Mouse (Mus musculus) urinary bladder, adult 18-20 months (tissue): ENCODE measurements around the gene Map3k7.
"Not testable (repeated sequence)": the region's sequence is repeated elsewhere in the genome, so short reads cannot be mapped to it uniquely, and the experiment has no call there.

Experiments used
- DNase-seq, 2 experiments: peaks; one replicate each; pipeline ENCODE4 v3.0.0; 2022; ENCODE audit warnings: low spot score in 2 of 2, mixed read lengths in 2 of 2

The Map3k7 gene

DNA sequence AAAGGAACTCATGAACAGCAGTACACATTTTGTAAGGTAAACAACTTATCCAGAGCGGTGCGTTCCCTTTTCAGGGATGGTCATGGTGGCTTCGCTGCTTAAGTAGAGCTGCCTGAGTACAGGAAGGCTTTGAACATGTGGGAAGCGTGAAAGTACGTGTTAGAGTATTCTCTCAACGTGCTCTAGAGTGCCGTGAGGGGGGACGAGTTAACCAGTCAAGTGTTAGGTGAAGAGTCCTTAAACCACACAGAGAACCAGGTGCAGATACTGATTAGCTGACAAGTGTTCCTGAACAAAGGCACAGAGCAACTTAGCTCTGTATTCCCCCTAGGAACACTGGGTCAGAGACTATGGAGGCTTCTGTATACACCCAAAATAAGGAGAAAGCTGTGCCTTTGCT, 18.0 kb downstream of the Map3k7 start:
- DNase-seq, result no peak

DNA sequence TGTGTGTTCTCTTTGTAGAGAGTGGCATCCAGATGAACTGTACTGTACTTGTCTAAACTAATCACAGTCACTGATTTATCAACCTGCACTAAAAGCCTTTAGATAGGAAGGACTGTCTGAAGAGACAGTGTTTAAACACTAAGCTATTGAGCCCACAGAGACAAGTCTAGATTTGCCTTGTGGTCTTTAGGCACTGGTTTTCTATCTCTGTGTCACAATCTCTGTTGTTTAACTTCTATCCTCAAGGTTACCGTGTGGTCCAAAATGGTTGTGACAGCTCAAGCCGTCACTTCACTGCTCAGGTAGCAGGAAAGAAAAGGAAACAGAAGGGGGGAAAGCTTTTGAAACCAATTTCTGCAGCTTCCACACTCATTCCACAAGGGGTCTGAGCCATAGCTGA, 29.5 kb downstream of the Map3k7 start:
- no peak for DNase-seq

DNA sequence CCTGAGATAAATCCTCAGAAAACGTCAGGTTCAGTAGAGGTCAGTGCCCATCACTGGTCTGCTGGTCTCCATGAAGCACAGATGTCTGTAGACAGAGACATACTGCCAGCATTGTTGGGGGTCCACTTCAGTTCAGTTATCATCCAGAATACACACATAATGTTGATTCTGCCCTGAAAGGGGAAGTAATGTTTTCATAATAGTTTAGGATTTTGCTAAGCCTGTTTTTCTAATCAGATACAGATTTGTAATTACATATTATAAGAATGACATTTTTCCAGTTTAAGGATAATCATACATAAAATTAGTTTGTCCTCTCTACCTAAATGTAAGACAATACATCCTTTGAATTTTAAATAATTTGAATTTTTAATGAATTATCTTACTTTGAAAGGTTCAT, 30.0 kb downstream of the Map3k7 start:
- DNase-seq, result no peak

DNA sequence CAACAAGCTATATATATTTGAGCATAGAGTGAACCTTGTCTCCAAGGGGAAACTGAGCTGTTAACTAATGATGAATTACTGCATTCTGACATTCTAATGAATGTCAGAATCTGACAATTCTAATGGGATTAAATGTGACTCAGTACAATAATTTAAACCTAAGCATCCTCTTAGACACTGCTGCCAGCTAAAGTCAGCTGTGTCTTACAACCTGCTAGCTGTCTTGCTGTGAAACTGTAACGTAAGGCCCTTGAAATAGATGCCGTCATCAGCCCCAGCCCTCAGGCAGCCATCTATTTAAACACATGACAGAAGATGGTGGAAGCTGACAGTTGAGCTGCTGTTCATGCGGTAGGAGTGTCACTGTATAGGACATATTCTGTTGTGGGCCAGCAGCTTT, 37.6 kb downstream of the Map3k7 start:
- no peak for DNase-seq

DNA sequence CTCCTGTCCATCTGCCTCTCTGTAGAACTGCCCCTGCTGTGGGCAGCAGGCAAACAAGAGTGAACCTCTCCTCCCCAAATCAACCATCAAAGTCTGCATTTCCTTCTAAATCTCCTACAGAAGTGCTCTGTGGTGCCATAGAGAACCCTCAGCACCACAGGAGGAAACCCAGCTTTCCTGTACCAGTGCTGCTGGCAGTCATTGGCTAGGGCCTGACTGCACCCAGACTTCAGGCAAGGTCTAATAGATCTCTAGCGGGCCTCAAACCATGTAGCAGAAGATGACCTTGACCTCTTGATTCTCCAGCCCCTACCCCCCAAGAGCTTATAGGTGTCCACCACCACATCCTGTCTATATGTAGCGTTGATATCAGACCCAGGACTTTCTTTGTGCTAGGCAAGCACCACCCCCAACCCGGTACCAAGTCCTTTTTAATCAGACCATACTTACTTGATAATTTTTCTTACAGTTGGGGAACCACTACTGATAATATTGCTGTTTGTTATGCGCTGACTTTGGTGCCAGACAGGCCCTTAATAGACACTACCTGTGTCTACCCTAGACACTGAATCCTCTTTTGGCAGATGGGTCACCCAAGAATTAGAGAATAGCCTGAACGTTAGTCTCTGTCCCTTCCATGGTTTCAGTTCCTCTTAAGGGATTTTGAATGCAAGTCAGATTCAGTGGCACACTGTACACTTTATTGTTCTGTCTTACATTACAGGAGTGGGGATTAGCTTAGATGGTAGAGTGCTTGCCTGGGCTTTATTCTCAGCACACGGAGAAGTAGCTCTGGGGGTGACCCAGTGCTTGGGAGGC, 41.1 kb downstream of the Map3k7 start:
- no peak for DNase-seq

DNA sequence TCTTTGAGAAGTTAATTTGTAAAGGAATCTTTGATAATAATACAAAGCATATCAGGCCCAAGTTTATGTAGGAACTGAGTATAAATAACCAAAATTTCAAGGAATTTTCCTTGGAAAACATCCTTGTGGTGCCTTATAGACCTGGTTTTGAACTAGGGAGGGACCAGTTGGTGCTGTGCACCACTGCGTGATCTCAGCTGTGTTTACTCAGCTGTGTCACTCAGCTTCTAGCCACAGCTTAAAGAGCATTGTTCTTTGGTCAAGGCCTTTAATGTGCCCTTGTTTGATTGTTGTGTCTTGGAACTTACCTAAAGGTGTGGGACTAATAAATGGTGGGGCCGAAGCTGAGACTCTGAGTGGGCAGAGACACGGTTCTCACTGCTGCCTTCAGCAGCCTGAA, 43.3 kb downstream of the Map3k7 start:
- no peak for DNase-seq

DNA sequence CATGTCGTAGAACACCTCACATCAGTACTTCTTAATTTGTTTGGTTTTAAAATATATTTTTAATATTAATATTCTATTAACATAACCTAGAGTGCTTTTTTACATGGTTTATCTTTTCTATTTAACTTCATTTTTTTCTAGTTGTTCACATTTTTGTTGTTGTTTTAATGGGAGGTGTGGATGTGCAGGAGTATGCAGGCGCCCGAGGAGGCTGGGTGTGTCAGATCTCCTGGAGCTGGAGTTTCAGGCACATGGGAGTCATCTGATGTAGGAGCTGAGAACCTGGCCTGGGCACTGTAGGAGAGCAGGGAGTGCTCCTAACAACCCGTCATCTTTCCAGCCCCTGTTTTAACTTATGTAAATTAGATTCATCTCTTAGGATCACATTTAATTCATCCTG, 44.2 kb downstream of the Map3k7 start:
- DNase-seq, result no peak

DNA sequence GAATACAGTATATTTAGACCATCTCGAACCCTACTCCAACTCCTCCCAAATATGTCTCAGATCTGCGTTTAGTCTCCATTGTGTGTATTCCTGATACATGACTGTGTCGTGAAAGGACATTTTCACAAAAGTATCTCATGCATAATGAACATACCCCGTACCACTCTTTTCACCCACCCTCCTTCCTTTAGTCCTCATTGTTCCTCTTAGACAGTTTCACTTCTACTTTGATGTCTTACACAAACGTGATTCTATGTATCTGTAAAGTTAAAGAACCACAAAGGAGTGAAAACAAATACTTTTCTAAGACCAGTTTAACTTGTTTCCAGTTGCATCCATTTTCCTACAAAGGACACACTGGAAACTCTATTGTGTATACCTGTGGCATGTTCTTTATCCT, 46.9 kb downstream of the Map3k7 start:
- no peak for DNase-seq

DNA sequence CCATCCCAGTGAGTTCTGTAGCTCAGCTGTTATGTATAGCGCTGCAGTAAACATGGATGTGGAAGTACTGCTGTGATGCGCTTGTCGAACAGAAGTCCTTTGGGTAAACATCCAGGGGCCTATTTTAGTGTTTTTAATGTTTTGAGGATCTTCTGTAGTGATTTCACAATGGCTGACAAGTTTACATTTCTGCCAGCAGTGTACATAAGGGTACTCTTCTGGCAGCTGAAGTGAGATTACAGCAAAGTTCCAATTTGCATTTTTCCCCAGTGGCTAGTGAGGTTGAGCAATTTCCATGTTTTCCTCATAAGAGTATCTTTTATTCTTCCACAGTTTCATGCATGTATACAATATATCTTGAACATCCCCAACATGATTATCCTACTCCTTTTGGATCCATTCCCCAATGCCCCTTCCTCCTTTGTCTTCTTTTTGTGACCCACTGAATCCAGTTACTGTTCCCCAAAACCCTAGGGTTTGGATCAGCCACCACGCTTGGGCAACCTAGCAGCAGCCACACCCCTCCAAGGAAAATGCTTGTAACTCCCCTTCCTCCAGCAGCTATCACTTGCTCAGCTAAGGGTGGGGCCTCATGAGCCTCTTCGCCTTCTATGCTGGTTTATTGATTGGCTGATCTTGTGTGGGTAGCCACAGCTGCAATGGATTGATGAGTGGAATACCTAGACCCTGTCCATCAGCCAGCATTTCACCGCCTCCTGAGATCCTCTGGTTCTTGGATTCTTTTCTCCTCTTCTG, 47.5 kb downstream of the Map3k7 start:
- DNase-seq, result no peak

DNA sequence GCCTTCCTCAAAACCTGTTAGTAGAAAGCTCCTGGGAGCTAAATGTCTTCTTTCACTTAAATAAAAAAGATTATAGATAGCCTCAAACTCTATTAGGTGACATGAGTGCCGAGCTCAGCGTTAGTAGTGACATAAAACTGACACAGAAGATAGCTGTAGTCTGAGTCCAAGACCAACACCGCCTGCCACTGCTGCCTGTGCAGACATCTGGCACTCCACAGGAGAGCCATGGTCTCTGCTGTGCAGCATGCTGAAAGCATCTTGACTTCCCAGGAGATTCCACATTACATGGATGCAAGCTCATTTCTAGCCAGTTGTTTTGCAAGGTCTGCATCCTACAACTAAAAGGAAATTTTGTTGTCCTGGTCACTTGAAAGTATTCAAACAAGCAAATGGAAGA, 57.2 kb downstream of the Map3k7 start:
- no peak for DNase-seq

DNA sequence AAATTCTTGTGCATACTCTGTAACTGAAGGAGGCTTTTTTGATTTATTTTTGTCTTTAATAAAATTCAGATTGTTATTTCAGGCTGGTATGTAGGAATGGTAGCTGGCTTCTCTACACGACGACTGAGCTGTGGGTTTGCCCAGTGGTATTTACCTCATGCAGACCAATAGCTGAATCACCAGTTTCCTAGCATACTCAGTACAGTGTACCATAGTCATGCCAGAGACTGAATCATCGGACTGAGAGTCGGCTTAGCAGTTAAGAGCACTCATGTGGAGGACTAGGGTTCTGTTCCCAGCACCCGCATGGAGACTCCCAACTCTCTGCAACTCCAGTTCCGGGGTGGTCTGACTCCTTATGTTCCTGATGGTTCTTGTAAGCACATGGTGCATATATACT, 58.4 kb downstream of the Map3k7 start:
- DNase-seq, result no peak

DNA sequence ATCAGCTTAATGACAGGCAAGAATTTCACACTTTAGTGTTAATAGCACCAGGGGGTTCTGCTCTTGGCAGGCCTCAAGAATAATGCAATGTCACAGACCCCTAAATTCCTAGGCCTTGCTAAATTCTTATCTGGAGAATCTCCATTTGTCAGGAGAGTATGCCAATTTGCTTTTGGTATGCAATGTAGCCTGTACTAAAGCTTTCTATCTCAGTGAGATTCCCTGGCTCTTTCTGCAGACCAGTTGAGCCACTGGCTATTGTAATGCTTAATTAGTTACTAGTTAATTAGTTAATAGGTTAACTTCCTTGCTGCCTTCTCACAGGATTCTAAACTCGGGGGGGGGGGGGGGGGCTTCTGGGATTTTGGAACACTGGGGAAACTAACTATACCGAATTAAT, 60.3 kb downstream of the Map3k7 start:
- not testable (repeated sequence) for DNase-seq

DNA sequence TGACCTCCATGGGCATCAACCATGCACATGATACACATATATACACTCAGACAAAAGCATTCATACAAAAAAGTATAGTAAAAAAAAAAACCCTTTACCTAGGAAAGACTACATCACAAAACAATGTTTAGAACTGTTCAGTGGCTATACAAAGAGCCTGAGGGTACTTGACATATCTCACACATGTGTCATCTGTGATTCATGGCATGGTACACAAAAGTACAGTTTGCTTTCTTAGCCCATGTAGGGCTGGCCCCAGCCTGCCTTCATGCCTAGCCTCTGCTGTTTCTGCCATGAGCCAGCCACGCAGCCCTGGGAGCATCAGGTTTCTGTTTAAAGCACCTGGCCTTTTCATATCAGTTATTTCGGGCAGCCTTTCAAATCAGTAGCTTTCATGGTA, 61.2 kb downstream of the Map3k7 start:
- DNase-seq, result peak; percentile 3 to 23

DNA sequence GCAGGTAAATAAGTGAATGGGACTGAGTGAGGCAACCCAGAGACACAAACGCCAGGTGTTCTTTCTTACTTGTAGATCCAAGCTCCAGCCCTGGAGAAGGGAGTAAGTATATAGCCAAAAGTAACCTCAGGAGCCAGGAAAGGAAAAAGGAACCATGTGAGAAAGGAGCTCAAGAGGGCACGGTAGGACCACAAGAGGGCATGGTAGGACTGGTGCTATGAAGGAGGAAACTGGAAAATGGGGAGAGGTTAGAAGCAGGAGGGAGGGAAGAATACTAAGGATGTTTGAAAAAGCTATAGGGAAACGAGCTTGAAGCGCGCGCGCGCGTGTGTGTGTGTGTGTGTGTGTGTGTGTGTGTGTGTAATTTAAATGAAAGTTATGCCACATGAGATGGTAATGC, 63.2 kb downstream of the Map3k7 start:
- DNase-seq, result no peak

DNA sequence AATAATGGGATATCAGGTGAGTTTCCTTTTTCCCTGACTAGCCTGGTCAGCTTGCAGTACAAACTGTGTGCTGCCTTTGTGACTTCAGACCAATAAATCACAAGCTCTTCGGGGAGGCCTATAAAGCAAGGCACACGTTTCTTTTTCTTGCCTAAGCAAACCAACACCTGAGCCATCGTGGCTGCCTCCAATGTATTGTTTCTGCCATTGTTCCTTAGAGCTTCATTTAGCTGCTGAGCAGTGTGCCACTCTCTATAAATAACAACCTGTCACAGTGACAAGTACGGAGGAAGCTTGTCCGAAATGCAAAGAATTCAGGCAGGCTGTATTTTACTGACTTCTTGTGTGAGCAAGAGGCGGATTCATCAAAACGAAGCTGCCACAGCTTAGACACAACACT, 73.4 kb downstream of the Map3k7 start:
- DNase-seq, result no peak

DNA sequence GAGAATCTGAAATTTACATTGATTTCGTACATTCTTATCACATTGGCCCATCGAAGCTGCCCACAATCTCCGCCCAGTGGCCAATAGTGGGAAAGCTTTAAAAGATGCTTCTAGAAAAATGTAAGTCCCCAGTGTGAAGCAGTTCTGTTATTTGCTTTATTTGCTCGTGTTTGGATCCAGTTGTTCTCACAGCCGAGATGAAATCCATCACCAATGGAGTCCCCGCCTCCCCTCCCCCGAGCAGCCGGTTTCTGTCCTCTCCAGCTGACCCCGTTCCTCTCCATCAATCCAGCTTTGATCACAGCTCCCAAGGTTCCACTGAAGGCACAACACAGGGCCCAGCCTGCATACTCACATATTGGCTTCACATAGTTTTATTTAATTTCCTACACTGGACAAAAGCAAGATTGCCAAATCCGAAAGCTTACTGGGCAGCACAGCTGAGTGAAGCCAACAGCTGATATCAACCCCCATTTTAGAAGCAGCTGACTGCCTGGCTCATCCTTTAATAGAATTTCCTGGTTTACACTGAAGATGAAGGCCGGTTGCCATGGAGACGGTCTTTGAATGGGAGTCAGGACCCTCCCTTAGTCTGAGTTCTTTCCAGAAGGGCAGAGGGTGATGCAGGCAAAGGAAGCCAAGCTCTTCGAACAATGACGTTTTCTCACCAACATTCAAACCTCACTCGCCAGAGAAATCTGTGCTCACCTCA, 78.0 kb downstream of the Map3k7 start:
- no peak for DNase-seq

DNA sequence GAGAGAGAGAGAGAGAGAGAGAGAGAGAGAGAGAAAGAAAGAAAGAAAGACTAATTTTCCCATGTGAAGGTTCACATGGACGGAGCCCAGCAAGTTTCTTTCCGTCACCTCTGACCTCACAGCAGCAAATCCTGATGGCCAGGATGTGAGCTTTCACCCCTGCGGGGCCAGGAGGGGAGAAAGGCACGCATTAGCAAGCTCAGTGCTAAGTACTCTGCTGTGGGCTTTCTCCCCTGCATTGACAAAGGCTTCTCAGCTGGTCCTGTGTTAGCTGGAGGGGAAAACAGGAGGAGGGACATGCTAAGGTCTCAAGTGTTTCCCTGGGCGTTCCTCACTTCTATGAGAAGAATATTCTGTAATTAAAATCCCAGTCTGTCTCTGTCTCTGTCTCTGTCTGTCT, 81.3 kb downstream of the Map3k7 start:
- no peak for DNase-seq

DNA sequence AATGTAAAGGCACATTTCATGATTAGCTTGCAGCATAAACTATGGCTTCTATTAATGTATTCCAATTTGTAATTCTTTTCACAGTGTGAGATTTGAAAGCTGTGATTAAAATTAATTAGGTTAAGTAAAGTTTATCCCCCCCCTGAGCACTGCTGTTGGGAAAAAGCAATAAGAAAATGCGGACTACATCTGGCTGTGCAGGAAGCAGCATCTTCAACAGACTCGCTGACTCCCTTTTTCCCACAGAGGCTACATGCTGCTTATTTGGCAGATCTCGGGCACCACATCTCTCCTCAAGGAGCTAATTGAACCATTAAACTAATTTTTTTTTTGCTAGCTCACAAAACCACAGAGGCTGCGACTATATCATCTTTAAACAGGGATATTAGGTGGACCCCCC, 85.9 kb downstream of the Map3k7 start:
- DNase-seq, result no peak

DNA sequence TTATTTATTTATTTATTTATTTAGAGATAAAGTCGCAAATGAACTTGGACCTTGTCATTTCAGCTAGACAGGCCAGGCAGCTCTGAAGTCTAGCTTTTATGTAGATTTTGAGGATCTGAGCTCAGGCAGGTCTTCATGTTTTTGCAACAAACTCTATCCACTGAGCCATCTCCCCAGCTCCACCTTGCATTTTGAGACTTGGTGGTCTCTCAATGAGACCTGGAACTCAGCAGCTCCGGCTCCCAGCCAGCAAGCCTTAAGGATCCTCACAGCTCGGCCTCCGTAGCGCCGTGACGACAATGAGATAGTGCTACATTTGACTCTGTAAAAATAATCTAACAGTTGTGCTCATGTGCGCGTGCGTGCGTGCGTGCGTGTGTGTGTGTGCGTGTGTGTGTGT, 89.3 kb downstream of the Map3k7 start:
- DNase-seq, result no peak

DNA sequence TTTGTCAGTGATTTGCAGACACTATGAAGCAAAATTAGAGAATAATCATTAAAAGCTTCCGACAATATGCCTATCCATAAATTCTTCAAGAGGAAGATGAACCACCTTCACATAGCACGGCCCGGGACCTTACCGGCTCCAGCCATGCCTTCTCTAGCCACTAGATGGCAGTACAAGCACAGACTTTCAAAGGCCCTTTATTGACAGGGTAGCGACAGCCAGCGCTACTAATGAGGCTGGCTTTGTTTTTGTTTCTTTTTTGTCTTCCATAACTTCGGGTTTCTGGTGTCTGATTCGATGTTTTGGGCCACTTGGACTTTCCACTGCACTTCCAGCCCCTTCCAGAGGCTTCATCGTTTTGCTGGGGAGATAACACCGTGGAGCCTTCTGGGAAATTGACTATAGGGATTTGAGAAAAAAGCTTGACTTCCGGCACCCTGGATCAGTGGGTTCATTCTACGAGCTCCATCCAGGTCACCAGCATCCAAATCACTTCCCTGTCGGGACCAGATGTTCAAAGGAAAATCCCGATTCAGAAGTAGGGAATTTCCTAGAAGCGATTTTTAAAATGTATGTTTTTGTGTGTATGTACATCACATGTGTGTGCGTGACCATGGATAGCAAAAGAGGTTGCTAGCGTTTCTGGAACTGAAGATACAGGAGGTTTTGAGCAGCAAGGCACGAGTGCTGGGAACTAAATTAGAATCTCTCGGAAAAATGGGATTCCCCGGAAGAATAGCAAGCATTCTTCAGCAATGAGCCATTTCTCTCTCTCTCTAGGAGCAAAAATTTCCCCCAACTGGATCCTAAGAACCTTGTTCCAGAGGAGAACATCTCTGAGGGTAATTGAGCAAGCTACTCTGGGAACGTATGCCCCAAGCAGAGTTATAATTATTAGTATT, 91.5 kb downstream of the Map3k7 start:
- DNase-seq, result peak; percentile 66 to 68

DNA sequence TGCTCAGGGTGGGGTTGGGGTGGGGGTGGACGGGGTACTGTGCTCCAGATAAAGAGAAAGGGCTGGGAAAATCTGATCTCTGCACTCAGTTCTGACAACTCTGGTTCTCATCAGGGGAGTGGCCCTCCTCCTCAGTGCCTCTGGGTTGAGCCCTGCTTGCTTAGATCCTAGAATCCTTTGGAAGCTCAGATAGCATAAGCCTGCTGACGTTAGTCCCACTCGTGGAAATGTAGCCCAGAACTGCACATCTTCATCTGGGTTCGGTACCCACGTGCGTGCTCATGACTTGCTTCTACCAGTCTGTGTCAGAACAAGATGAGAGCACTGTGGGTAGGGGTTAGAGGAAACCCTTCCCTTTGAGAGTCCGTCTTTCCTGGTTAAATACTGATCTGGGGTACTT, 92.5 kb downstream of the Map3k7 start:
- DNase-seq, result no peak

DNA sequence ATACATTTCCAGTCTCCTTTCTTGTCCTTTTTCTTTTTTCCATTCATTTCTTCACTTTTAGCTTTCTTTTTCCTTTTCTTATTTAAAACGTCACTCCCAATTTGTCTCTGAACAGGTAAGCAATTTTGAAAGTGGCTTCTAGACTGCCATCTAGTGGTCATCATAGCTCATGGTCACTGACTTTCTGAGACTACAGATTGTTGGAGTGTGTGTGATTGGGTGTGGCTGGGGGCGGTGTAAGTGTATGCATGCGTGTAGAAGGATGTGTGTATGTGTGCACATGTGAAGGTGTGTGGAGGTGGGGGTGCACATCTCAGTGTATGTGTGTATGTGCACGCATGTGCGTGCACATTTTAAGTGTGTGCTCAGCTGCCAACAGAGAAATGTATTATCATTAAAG, 93.2 kb downstream of the Map3k7 start:
- DNase-seq, result no peak
